Mouse (Mus musculus) right cerebral cortex, adult 18-20 months (tissue): ENCODE results near the gene Amer1.

Experiments used
- DNase-seq: peaks from one replicate; pipeline ENCODE4 v3.0.0; 2022; ENCODE audit warnings: mixed read lengths

Gene Amer1

DNA sequence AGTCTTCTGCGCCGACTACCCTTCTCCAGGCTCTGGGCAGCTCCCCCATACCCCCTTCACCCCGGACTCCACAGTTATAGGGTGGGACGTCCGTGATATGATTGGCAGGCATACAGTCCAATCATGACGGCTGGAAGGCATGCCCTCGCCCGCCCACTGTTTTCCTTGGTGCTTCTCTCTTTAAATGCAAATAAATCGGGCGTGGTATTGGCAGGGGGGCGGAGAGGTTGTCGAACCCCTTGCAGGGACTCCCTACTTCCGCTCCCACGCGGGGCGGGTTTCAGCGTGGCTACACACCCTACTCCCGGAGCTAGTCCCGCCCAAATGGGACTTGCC is at the start of gene Amer1:
Gene Amer1, minus strand, starts transcription at position 97 of the 336 bp plus-strand sequence.
- peak; percentile 89 for DNase-seq

- no peak for DNase-seq
These were observed 12.5 kb upstream of the Amer1 start for GRCm38 (mm10) chrX:95457166-95457565.

DNA sequence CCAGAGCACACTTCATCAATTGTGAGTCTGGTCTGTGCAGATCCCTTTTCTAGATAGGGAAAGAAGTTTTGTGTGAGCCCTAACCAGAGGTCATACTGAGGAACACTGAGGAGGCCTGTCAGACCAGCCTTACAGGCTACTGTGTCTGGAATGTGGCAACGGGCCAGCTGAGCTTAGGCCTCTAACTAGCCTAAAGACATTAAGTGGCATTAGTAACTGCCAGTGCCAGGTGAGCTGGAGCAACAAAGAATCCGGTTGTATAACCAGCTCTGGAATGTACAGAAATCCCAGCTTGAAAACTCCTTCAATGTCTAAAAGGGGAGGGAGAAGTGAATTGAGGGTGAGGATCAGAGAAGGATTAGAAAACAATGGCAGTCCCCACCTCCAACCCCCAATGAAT is 1.2 kb upstream of the Amer1 start:
- DNase-seq = no peak

DNA sequence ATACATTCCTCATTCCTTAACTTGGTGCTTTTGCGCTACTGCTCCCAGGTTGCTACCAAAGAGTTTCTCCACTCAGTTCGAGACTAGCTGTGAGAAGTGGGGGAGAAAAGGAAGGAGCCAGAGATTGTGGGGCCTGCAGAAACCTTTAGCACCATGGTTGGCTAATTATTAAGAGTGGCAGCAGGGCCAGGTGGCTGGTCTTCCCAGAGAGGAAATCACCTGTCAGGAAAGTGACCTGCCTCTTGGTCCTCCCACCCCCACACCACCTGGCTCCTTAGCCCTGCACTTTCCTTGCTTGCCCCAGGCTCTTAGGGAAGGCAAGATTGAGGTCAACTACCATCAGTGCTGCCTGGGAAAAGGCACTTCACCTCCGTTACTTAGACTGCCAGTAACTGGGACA is 469 bp upstream of the Amer1 start:
- no peak for DNase-seq

DNA sequence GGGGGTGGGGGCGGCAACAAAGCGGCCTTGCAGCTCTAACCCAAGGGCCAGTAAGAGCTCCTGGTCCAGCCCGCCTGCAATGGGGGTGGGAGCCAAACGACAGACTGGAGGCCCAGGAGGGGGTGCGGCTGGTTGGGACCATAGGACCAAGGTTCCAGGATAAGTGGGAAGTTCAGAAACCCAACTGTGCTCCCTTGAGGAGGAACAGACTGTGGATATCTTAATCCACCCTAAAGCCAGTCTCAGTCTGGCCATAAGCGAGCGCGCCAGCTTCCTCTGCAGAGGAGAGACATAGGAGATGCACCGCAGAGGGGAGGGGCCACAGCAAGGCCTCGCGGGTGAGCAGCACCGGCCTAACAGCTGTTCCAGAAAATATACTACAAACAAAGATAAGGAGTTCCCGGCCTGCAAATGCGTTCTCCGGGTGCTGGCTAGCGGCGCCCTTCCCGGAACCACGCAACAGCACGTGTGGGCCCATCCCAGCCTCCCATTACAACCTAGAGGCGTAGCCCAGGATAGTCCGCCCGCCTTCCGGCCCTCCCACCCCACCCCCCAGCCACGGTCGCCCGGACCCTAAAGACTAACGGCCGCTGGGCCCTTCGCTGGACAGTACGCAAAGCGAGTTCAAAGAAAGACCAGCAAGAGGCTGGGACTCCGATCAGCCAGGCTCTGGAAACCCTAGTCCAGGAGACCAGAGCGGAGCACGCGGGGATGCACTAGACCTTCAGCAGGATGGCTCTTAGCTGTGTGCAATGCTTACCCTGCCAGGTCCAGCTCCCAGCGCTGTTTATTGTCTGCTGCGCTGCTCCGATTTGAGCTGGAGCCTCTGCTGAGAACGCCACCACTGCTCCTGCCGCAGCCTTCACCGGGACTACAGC is 535 bp downstream of the Amer1 start:
- DNase-seq = peak; percentile 28

DNA sequence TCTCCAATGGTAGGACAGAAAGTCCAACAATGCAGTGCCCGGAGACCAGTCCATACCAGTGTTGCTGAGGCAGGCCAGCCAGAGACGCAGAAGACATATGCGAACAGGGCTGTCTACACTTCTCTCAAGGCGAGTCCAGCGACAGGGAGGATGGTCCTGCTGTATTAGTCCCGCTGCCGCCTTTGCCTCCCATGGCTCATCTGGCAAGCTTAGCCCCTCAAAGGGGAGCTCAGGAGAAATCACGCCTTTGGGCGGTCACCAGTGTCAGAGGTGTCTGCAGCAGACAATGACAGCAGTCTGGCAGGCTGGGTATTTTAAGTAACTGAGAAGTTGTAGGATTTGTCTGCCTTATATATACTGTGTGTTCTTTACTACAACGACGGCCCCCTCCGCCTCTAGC is 1.3 kb downstream of the Amer1 start:
- DNase-seq = no peak

DNA sequence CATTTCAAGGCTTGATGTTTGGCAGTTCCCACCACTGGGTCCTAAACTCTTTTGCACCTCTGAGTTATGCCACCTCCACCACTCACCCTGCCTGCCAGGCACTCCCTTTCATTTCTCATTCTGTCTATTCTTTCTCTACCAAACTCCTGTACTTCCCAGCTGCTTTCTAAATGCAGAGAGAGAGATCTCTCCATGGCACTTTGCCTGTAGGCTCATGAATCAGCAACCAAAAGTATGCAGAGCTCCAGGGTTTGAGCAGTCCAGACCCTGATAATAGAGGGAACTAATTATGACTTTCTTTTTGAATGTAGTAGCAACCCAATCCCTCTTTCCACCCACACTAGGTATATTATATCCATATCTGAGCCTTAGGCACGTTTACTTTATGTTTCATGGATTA is 2.4 kb downstream of the Amer1 start:
- no peak for DNase-seq

GRCm38 (mm10) chrX:95441290-95441689 is 3.4 kb downstream of the Amer1 start:
- DNase-seq = no peak

GRCm38 (mm10) chrX:95438491-95438890 is 6.2 kb downstream of the Amer1 start:
- no peak for DNase-seq

DNA sequence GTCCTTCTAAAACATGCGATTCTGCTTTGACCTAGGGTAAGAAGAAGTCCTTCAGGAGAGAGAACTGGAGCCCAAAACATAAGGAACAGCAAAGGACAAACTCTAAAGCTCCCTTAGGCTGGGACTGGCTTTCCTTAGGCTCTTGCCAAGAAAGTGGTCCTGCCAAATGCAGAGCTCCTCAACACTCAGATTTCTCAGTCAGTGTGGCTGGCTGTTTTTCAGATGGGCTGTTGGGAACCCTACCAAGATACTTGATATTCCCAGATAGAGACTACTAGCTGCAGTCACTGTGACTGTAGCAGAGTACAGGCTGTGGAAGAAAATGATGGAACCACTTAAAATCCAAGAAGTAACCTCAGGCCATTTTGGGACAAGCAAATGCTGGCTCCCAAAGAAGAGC is 7.4 kb downstream of the Amer1 start:
- no peak for DNase-seq

DNA sequence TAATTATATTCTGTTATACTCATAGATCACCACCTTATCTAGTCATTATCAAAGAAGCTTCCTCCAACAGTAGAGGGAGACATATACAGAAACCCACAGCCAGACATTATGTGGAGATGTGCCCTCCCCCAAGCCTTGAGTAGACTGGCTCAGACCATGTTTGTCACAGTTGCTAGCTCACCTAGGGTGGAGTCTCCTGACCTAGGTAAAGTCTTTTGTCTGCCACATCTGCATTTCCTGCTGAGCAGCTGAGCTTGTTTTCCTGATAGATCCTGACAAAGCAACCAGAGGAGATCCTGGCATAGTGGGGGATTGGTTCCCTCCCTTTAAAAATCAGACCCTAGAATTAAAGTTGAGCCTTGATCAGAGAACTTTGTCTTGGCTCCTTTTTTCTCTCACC is 71.6 kb downstream of the Amer1 start:
- no peak for DNase-seq
